Mouse (Mus musculus) ES-E14 (cell line): ENCODE measurements around the gene Unc13d.

Experiments used
- CHD2 ChIP-seq: IDR thresholded peaks from 2 replicates; pipeline ENCODE4 v1.6.1; 2014; ENCODE audit warnings: mild to moderate bottlenecking, low read depth, low read length, inconsistent platforms
- HCFC1 ChIP-seq: IDR thresholded peaks from 2 replicates; pipeline ENCODE4 v1.6.1; 2012; ENCODE audit warnings: low read length, inconsistent platforms, borderline replicate concordance; ENCODE audit not compliant: insufficient read depth
- MAFK ChIP-seq: IDR thresholded peaks from 2 replicates; pipeline ENCODE4 v1.6.1; 2014; ENCODE audit warnings: mild to moderate bottlenecking, low read depth, low read length, inconsistent platforms; ENCODE audit not compliant: insufficient read depth

DNA sequence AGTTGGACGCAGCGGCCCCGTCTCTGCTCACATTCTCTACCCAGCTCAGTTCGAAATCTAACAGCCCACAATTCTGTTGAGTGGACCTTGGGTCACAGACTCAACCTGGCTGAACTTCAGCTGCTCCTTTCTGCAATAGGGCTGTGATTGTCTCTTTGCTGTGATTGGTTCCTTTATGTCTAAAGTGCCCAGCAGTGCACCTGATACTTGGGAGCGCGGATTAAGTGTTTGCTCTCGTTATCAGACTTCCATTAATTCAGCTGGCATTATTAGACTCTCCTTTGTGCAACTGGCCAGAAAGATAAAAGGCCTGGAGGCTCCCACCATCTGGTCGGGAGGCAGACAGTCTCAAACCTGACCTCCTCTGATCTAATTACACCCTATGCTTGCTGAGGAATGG is 62.9 kb downstream of the Unc13d start:
- TF ChIP-seq HCFC1 (no peak), CHD2 (no peak), MAFK (no peak)
